Mouse (Mus musculus) G1E-ER4 (cell line): Measurements from ENCODE around the gene Tnip1. TPM values are rescaled to one million over a fixed set of nuclear protein-coding genes. Genes with fewer than 3 reads are reported as not detected.

Experiments used
- GATA1 ChIP-seq: IDR thresholded peaks from one replicate; pipeline ENCODE4 v1.8.0; 2012; ENCODE audit warnings: low read length, inconsistent platforms
- polyA plus RNA-seq: library from polyadenylated mRNA; stranded (reverse); fragments of >175 nt; gene quantifications from 2 replicates; pipeline ENCODE4 v1.2.3, GENCODE M21; 2012

Gene Tnip1
- polyA plus RNA-seq, 1 experiment: 28.6 TPM

DNA sequence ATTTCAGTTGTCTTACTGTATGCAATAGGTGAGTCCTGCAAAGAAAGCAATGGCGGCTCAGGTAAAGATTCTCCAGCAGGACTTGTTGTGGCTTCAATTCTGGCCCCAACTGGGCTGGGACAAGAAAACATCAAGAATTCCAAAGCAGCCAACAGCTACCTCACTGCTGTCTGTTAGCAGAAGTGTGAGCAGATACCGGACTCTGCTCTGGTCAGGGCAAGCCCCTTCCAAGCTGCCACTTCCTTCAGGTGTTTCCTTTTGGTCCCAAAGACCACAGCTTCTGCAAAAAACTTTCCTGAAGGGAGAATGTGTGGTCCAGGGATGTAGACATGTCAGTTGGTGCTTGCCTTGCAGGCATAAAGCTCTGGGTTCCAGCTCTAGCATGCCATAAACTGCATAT lies 13.0 kb upstream of the Tnip1 start:
- TF ChIP-seq GATA1: no peak

DNA sequence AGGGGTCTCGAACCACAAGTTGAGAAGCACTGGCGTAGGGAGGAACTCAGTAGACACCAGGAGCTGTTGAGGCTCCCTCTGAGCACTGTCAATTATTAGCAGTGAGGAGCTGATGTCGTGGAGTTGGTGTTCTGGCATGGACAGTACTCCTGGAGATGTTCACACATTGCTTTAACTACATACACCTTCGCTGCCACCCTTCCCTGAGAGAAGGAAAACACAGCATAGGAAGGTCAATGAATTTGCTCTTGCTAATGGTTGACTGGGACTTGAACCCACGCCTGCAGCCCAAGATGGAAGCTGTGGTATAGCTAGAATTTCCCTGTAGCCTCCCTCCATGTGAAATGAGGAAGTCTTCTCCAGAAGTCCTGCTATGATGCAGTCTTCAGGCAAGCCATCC lies 12.6 kb upstream of the Tnip1 start:
- no peak for TF ChIP-seq GATA1

- TF ChIP-seq GATA1: no peak
These were observed 11.9 kb upstream of the Tnip1 start for GRCm38 (mm10) chr11:54974639-54975038.

DNA sequence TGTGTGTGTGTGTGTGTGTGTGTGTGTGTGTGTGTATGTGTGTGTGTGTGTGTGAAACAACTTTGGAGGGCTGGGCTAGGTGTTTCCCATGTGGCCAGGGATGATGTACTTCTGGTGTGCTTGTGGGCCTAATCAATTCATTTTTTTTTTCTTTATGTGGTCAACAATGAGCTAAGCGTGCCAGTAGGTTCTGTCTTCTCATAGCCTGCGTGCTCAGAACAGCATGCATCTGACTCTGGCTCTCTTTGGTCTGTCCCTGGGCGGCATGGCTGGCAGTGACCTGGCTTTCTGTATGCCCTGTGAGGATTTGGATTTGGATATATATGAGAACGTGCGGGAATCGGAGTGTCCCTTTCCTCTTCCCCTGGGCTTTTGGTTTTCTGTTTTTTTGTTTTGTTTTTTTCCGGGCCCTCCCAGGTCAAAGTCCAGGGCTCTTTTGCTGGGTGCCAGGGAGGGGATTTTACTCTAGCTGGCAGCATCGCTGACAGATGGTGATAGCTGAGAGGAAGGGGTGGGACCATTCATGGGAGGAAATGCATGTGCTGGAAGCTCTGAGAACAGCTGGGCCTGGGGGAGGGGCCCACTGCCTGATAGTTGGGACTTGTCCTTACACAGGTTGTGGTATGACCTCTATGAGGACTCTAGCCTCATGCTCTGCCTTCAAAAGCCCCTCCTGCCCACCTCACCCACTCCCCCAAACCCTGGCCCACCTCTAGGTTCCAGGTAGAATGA lies 10.9 kb upstream of the Tnip1 start:
- no peak for TF ChIP-seq GATA1

- no peak for TF ChIP-seq GATA1
These were observed 10.1 kb upstream of the Tnip1 start for GRCm38 (mm10) chr11:54972789-54973188.

DNA sequence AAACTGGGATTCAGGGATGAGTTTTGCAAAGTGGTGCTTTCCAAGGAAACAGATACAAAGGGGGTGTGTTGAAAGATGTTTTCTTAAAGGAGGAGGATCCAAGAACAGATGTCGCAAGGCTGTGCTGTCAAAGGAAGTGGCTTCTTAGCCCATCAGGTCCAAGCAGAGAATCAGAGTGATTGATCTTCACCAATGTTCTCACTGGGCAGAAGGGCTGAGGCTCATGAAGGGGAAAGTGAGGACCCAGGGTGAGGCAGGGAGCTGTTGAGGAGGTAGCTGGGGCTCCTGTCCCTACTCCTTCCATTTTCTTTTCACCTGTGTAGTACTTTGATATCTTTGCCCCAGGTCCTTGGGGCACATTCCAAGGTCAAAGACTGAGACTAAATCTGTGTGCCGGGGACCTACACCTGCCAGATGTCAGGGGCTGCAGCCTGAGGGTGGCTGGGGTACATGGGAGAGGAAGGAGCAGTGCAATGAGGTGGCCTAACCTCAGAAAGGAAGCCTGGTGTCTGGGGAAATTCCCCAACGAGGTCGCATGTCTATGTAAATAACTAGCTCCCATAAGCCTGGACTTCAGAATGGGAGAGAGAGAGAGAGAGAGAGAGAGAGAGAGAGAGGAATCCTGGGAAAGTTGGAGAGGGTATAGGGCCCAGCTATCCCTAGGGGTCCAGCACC lies 9.5 kb upstream of the Tnip1 start:
- no peak for TF ChIP-seq GATA1

- no peak for TF ChIP-seq GATA1
These were observed 8.8 kb upstream of the Tnip1 start for GRCm38 (mm10) chr11:54971365-54972048.

DNA sequence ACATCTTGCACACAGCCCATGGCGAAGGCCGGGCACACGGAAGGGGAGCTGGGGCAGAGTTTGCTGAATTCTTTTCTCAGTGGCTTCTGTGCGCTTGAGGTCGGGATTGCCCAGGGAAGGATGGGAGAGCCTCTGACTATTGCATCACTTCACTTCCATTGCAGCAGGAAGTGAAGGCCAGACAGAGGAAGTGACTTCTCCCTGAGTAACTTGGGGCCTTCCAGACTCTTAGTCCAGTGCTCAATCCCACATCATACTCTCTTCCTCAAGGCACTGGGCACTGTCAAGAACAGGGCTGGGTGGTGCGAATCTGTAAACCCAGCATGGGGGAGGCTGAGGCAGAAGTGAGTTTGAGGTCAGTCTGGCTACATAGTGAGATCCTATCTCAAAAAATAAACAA lies 2.5 kb upstream of the Tnip1 start:
- no peak for TF ChIP-seq GATA1

GRCm38 (mm10) chr11:54961921-54962320 lies 796 bp downstream of the Tnip1 start:
- TF ChIP-seq GATA1: no peak

- no peak for TF ChIP-seq GATA1
These were observed 1.4 kb downstream of the Tnip1 start for GRCm38 (mm10) chr11:54961164-54961850.

DNA sequence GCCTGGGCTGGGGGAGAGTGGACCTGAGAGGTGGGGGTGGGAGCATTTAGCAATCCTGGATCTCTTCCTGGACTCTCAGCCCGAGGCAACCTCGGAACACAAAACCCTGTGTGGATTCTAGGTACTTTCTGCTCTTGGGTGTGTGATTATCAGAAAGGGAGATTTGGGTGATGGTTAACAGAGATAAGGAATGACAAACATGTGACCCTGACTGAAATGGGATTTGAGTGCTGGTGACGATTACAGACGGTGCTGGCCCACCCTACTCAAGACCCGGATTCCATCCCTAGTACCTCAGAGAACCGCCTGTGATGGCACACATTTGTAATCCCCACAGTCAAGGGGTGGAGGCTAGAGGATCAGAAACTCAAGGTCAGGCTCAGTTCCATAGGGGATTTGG lies 2.5 kb downstream of the Tnip1 start:
- no peak for TF ChIP-seq GATA1

GRCm38 (mm10) chr11:54958571-54959073 lies 4.1 kb downstream of the Tnip1 start:
- TF ChIP-seq GATA1: no peak

- TF ChIP-seq GATA1: no peak
These were observed 5.8 kb downstream of the Tnip1 start for GRCm38 (mm10) chr11:54956912-54957311.

- no peak for TF ChIP-seq GATA1
These were observed 6.8 kb downstream of the Tnip1 start for GRCm38 (mm10) chr11:54955735-54956480.

DNA sequence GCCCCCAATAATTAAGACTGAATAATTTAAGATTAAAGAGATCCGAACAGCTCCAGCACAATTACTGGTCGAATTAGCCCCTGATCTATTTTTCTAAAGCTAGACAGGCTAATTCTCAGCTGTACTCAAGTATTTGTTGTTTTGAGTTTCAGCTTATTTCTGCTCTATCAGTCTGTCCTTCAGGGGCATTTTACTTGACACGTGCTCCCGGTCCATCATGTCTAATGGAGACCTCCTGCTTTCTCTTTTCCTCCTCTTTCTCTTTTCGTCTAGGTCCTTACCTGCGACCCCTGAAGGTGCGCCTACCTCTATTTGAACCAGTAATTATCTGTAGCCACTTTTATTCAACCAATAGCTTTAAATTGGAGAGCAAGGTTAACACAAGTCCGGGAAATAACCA lies 8.0 kb downstream of the Tnip1 start:
- no peak for TF ChIP-seq GATA1
